ENCODE assay signal across 27 mouse cellular contexts in genomic region chr1:175582799-175583198, GRCm38 (mm10). TPM values are rescaled to one million over a fixed set of nuclear protein-coding genes. Genes with fewer than 3 reads are reported as not detected.
DNase-seq lines count a peak whose midpoint lies in the region; ATAC-seq and TF ChIP-seq lines count a peak whose summit lies in the region.
"Had no signal": no experiment of that assay in that cellular context is flagged by ENCODE, and none has a peak within 500 bp of the region (broad histone marks: within the 10 kb centered on the region; RNA-seq: fewer than 3 reads in every experiment).

No protein-coding gene starts in this region.

- DNase-seq in forebrain, postnatal 0 days: no peak
- no peak for DNase-seq in forebrain, embryonic 11.5 days (ENCODE audit: low spot score)
- DNase-seq in hindbrain, postnatal 0 days (ENCODE audit: low spot score): peak; percentile 20
- DNase-seq in hindbrain, embryonic 10.5 days (ENCODE audit: low spot score): no peak
- DNase-seq in midbrain, postnatal 0 days (ENCODE audit: low spot score): no peak
- DNase-seq in adrenal gland, adult 18-20 months (ENCODE audit: low spot score in 2 of 2): no peak
- DNase-seq: adrenal gland, adult 2 months; adrenal gland, postnatal 14 days; cerebellum, adult 11-12 months; cerebellum, adult 8-10 months; cerebellum, postnatal 10 days; cerebellum, postnatal 36 days; gastrocnemius, adult 2 months; gastrocnemius, postnatal 25 days; heart, adult 2 months; heart, postnatal 14 days had no signal

- no peaks in the 10 kb centered on the region for H3K36me3 ChIP-seq in forebrain, postnatal 0 days (ENCODE audit: insufficient read depth)
- H3K36me3 ChIP-seq in forebrain, embryonic 11.5 days (ENCODE audit: control insufficient read depth, insufficient read depth, low read length): no peaks in the 10 kb centered on the region
- no peaks in the 10 kb centered on the region for H3K36me3 ChIP-seq in hindbrain, postnatal 0 days (ENCODE audit: insufficient read depth, low read length)
- no peaks in the 10 kb centered on the region for H3K36me3 ChIP-seq in hindbrain, embryonic 10.5 days
- no peaks in the 10 kb centered on the region for H3K36me3 ChIP-seq in midbrain, postnatal 0 days (ENCODE audit: insufficient read depth, low read length)
- no peaks in the 10 kb centered on the region for H3K36me3 ChIP-seq in midbrain, embryonic 13.5 days
- H3K36me3 ChIP-seq: forebrain, embryonic 10.5 days; G1E; heart, embryonic 10.5 days; heart, embryonic 13.5 days; hindbrain, embryonic 13.5 days had no signal

- no peaks in the 10 kb centered on the region for H3K4me1 ChIP-seq in forebrain, postnatal 0 days (ENCODE audit: insufficient read depth)
- no peaks in the 10 kb centered on the region for H3K4me1 ChIP-seq in forebrain, embryonic 11.5 days (replicated peaks; ENCODE audit: control insufficient read depth, insufficient read depth, low read length)
- no peaks in the 10 kb centered on the region for H3K4me1 ChIP-seq in hindbrain, postnatal 0 days (ENCODE audit: insufficient read depth, low read length)
- H3K4me1 ChIP-seq in hindbrain, embryonic 10.5 days (replicated peaks): no peaks in the 10 kb centered on the region
- H3K4me1 ChIP-seq in midbrain, postnatal 0 days (ENCODE audit: insufficient read depth, low read length): no peaks in the 10 kb centered on the region
- H3K4me1 ChIP-seq in midbrain, embryonic 13.5 days (replicated peaks): no peaks in the 10 kb centered on the region
- H3K4me1 ChIP-seq: forebrain, embryonic 10.5 days; heart, embryonic 10.5 days; heart, embryonic 13.5 days; hindbrain, embryonic 13.5 days had no signal

- H3K4me2 ChIP-seq in forebrain, postnatal 0 days (ENCODE audit: low read depth): no peak overlapping the region
- no peak overlapping the region for H3K4me2 ChIP-seq in forebrain, embryonic 11.5 days (ENCODE audit: low read depth, low read length, severe bottlenecking)
- no peak overlapping the region for H3K4me2 ChIP-seq in hindbrain, postnatal 0 days (ENCODE audit: low read depth, low read length)
- no peak overlapping the region for H3K4me2 ChIP-seq in midbrain, postnatal 0 days (ENCODE audit: low read depth, low read length, poor library complexity, severe bottlenecking)
- no peak overlapping the region for H3K4me2 ChIP-seq in midbrain, embryonic 13.5 days (replicated peaks)
- H3K4me2 ChIP-seq: heart, embryonic 13.5 days; hindbrain, embryonic 13.5 days had no signal

- H3K9me3 ChIP-seq in forebrain, postnatal 0 days (ENCODE audit: low read length): no peaks in the 10 kb centered on the region
- no peaks in the 10 kb centered on the region for H3K9me3 ChIP-seq in forebrain, embryonic 11.5 days (ENCODE audit: control insufficient read depth, low read length)
- no peaks in the 10 kb centered on the region for H3K9me3 ChIP-seq in hindbrain, postnatal 0 days (ENCODE audit: low read length)
- no peaks in the 10 kb centered on the region for H3K9me3 ChIP-seq in hindbrain, embryonic 10.5 days
- H3K9me3 ChIP-seq in midbrain, postnatal 0 days (ENCODE audit: low read length): no peaks in the 10 kb centered on the region
- no peaks in the 10 kb centered on the region for H3K9me3 ChIP-seq in midbrain, embryonic 13.5 days
- H3K9me3 ChIP-seq: forebrain, embryonic 10.5 days; G1E; heart, embryonic 10.5 days; heart, embryonic 13.5 days; hindbrain, embryonic 13.5 days had no signal

- H3K27ac ChIP-seq in forebrain, postnatal 0 days (ENCODE audit: low read depth, low read length): no peak overlapping the region
- H3K27ac ChIP-seq in forebrain, embryonic 11.5 days (ENCODE audit: low read depth, low read length): no peak overlapping the region
- no peak overlapping the region for H3K27ac ChIP-seq in hindbrain, postnatal 0 days
- H3K27ac ChIP-seq in hindbrain, embryonic 10.5 days: no peak overlapping the region
- no peak overlapping the region for H3K27ac ChIP-seq in midbrain, postnatal 0 days (ENCODE audit: low read depth, low read length)
- H3K27ac ChIP-seq in midbrain, embryonic 13.5 days: no peak overlapping the region
- H3K27ac ChIP-seq: forebrain, embryonic 10.5 days; gastrocnemius, adult 2 months; heart, adult 2 months; heart, embryonic 10.5 days; heart, embryonic 13.5 days; hindbrain, embryonic 13.5 days had no signal

- WGBS in forebrain, postnatal 0 days: 87% methylated on average over 4 of the region's 4 CpGs
- WGBS in forebrain, embryonic 11.5 days: 95% methylated on average over 4 of the region's 4 CpGs
- WGBS in hindbrain, postnatal 0 days: 85% methylated on average over 4 of the region's 4 CpGs
- 85% methylated on average over 4 of the region's 4 CpGs for WGBS in hindbrain, embryonic 10.5 days
- WGBS in midbrain, postnatal 0 days: 86% methylated on average over 4 of the region's 4 CpGs
- WGBS in midbrain, embryonic 13.5 days: 90% methylated on average over 4 of the region's 4 CpGs

- no peak for ATAC-seq in forebrain, postnatal 0 days
- no peak for ATAC-seq in forebrain, embryonic 11.5 days (replicated peaks; ENCODE audit: low FRiP score)
- no peak for ATAC-seq in hindbrain, postnatal 0 days
- no peak for ATAC-seq in midbrain, postnatal 0 days (ENCODE audit: low FRiP score)
- no peak for ATAC-seq in midbrain, embryonic 13.5 days
- ATAC-seq: forebrain, embryonic 14.5 days; hindbrain, embryonic 16.5 days; inflammation-experienced regulatory T-cells, adult 6 months; intestine, embryonic 16.5 days; Patski had no signal

- no peak overlapping the region for H3K4me3 ChIP-seq in forebrain, postnatal 0 days (ENCODE audit: low read depth, low read length)
- no peak overlapping the region for H3K4me3 ChIP-seq in forebrain, embryonic 11.5 days (ENCODE audit: low read depth, low read length)
- no peak overlapping the region for H3K4me3 ChIP-seq in hindbrain, postnatal 0 days (ENCODE audit: low read length)
- no peak overlapping the region for H3K4me3 ChIP-seq in hindbrain, embryonic 10.5 days
- no peak overlapping the region for H3K4me3 ChIP-seq in midbrain, postnatal 0 days (ENCODE audit: low read depth, low read length)
- no peak overlapping the region for H3K4me3 ChIP-seq in midbrain, embryonic 13.5 days (replicated peaks)
- H3K4me3 ChIP-seq: forebrain, embryonic 10.5 days; gastrocnemius, adult 2 months; heart, adult 2 months; heart, embryonic 10.5 days; heart, embryonic 13.5 days; hindbrain, embryonic 13.5 days had no signal

- H3K27me3 ChIP-seq in forebrain, postnatal 0 days (ENCODE audit: insufficient read depth, low read length): no peaks in the 10 kb centered on the region
- no peaks in the 10 kb centered on the region for H3K27me3 ChIP-seq in forebrain, embryonic 11.5 days (ENCODE audit: control insufficient read depth, insufficient read depth, low read length)
- H3K27me3 ChIP-seq in hindbrain, postnatal 0 days (ENCODE audit: insufficient read depth, low read length): no peaks in the 10 kb centered on the region
- no peaks in the 10 kb centered on the region for H3K27me3 ChIP-seq in hindbrain, embryonic 10.5 days (ENCODE audit: insufficient read depth, poor library complexity, severe bottlenecking)
- no peaks in the 10 kb centered on the region for H3K27me3 ChIP-seq in midbrain, postnatal 0 days (ENCODE audit: insufficient read depth, low read length)
- no peaks in the 10 kb centered on the region for H3K27me3 ChIP-seq in midbrain, embryonic 13.5 days
- H3K27me3 ChIP-seq: heart, embryonic 13.5 days; hindbrain, embryonic 13.5 days; Patski had no signal

- no peak overlapping the region for H3K9ac ChIP-seq in forebrain, postnatal 0 days
- H3K9ac ChIP-seq in forebrain, embryonic 11.5 days (ENCODE audit: low read length): no peak overlapping the region
- no peak overlapping the region for H3K9ac ChIP-seq in hindbrain, postnatal 0 days (replicated peaks; ENCODE audit: low read length)
- H3K9ac ChIP-seq in midbrain, postnatal 0 days (replicated peaks; ENCODE audit: low read length, poor library complexity, severe bottlenecking): no peak overlapping the region
- no peak overlapping the region for H3K9ac ChIP-seq in midbrain, embryonic 13.5 days (replicated peaks)
- H3K9ac ChIP-seq: heart, embryonic 13.5 days; hindbrain, embryonic 13.5 days had no signal

- TF ChIP-seq CTCF in forebrain, postnatal 0 days (IDR thresholded peaks at IDR 0.05; ENCODE audit: low read depth): peak; percentile 42
- peak; percentile 21; the same call in 1 of the 2 replicates for TF ChIP-seq CTCF in hindbrain, postnatal 0 days (IDR thresholded peaks at IDR 0.05; ENCODE audit: low read depth)
- TF ChIP-seq CTCF in midbrain, postnatal 0 days (IDR thresholded peaks at IDR 0.05): peak; percentile 46

RNA-seq across cellular contexts. Expression of gene Kmo, which starts 37.4 kb away (rescaled TPM):
- not detected in 2 replicates for total RNA-seq in forebrain, postnatal 0 days (2014; rRNA removed)
- polyA plus RNA-seq in forebrain, postnatal 0 days (2015; fragmentation: Nextera tagmentation; extraction: Ambion mirVana): not detected in 2 replicates
- polyA plus RNA-seq in forebrain, embryonic 11.5 days (2014; fragmentation: Nextera tagmentation; extraction: Ambion mirVana): 0.25 TPM in 1 of 2 replicates, not detected in the other
- 0.21 TPM in 1 of 2 replicates, not detected in the other for total RNA-seq in hindbrain, postnatal 0 days (2014; rRNA removed)
- polyA plus RNA-seq in hindbrain, postnatal 0 days (2015; fragmentation: Nextera tagmentation; extraction: Ambion mirVana): 0.08 and 0.13 TPM in 2 replicates
- 0.05 and 0.16 TPM in 2 replicates for polyA plus RNA-seq in hindbrain, embryonic 10.5 days (2016; fragmentation: Nextera tagmentation; extraction: Ambion mirVana)
- total RNA-seq in midbrain, postnatal 0 days (2014; rRNA removed): not detected in 2 replicates
- not detected in 2 replicates for polyA plus RNA-seq in midbrain, postnatal 0 days (2015; fragmentation: Nextera tagmentation; extraction: Ambion mirVana)
- polyA plus RNA-seq in midbrain, embryonic 13.5 days (2015; fragmentation: Nextera tagmentation; extraction: Ambion mirVana): 0.09 and 0.27 TPM in 2 replicates
- total RNA-seq in adrenal gland, adult 18-20 months (2021): under 1 TPM; 0.10 to 0.29 TPM
- total RNA-seq: G1E had no signal
- polyA plus RNA-seq: forebrain, embryonic 14.5 days; G1E had no signal

RNA-seq across cellular contexts. Expression of gene Fh1, which starts 42.6 kb away (rescaled TPM):
- 54.2 and 66.1 TPM in 2 replicates for total RNA-seq in forebrain, postnatal 0 days (2014; rRNA removed)
- polyA plus RNA-seq in forebrain, postnatal 0 days (2015; fragmentation: Nextera tagmentation; extraction: Ambion mirVana): 86.5 and 92.9 TPM in 2 replicates
- polyA plus RNA-seq in forebrain, embryonic 11.5 days (2014; fragmentation: Nextera tagmentation; extraction: Ambion mirVana): 95.7 and 113 TPM in 2 replicates
- total RNA-seq in hindbrain, postnatal 0 days (2014; rRNA removed): 59.2 and 67.8 TPM in 2 replicates
- polyA plus RNA-seq in hindbrain, postnatal 0 days (2015; fragmentation: Nextera tagmentation; extraction: Ambion mirVana): 113 and 114 TPM in 2 replicates
- 114 and 123 TPM in 2 replicates for polyA plus RNA-seq in hindbrain, embryonic 10.5 days (2016; fragmentation: Nextera tagmentation; extraction: Ambion mirVana)
- total RNA-seq in midbrain, postnatal 0 days (2014; rRNA removed): 48.8 and 59.2 TPM in 2 replicates
- polyA plus RNA-seq in midbrain, postnatal 0 days (2015; fragmentation: Nextera tagmentation; extraction: Ambion mirVana): 95.0 and 102 TPM in 2 replicates
- 76.6 and 81.2 TPM in 2 replicates for polyA plus RNA-seq in midbrain, embryonic 13.5 days (2015; fragmentation: Nextera tagmentation; extraction: Ambion mirVana)
- 100 to 1,000 TPM; 199 to 338 TPM for total RNA-seq in adrenal gland, adult 18-20 months (2021)
